ENCODE assay signal across 26 mouse cellular contexts in genomic region chr1:53157715-53158114, GRCm38 (mm10). TPM values are rescaled to one million over a fixed set of nuclear protein-coding genes. Genes with fewer than 3 reads are reported as not detected.
"Had no signal": no experiment of that assay in that cellular context is flagged by ENCODE, and none has a peak within 500 bp of the region (broad histone marks: within the 10 kb centered on the region; RNA-seq: fewer than 3 reads in every experiment).

No protein-coding gene starts in this region.

- H3K9me3 ChIP-seq: kidney, embryonic 15.5 days; limb, embryonic 12.5 days; liver, embryonic 13.5 days; neural tube, embryonic 13.5 days; stomach, embryonic 15.5 days had no signal

- H3K36me3 ChIP-seq: kidney, embryonic 15.5 days; limb, embryonic 12.5 days; liver, embryonic 13.5 days; neural tube, embryonic 13.5 days; stomach, embryonic 15.5 days had no signal

- H3K4me2 ChIP-seq: kidney, embryonic 15.5 days; limb, embryonic 12.5 days; liver, embryonic 13.5 days; midbrain, embryonic 11.5 days; neural tube, embryonic 13.5 days; stomach, embryonic 15.5 days had no signal

- H3K27me3 ChIP-seq: kidney, embryonic 15.5 days; limb, embryonic 12.5 days; liver, embryonic 13.5 days; neural tube, embryonic 13.5 days; stomach, embryonic 15.5 days had no signal

- DNase-seq: kidney, adult 11 months; kidney, adult 8-10 months; kidney, postnatal 10 days; kidney, postnatal 36 days; layer of hippocampus, postnatal 36 days; liver, embryonic 13.5 days; lung, adult 2 months; lung, postnatal 14 days; lung, postnatal 4 days; midbrain, embryonic 14.5 days; right cerebral cortex, adult 18-20 months; right cerebral cortex, postnatal 14 days; right cerebral cortex, postnatal 4 days; spleen, adult 18-20 months; thymus, postnatal 25 days had no signal

- H3K4me1 ChIP-seq: kidney, embryonic 15.5 days; limb, embryonic 12.5 days; liver, embryonic 13.5 days; neural tube, embryonic 13.5 days; stomach, embryonic 15.5 days had no signal

- H3K9ac ChIP-seq: kidney, embryonic 15.5 days; limb, embryonic 12.5 days; liver, embryonic 13.5 days; neural tube, embryonic 13.5 days; stomach, embryonic 15.5 days had no signal

- H3K27ac ChIP-seq: kidney, embryonic 15.5 days; left cerebral cortex, adult 2 months; limb, embryonic 12.5 days; liver, embryonic 13.5 days; neural tube, embryonic 13.5 days; stomach, embryonic 15.5 days had no signal

- H3K4me3 ChIP-seq: kidney, embryonic 15.5 days; left cerebral cortex, adult 2 months; limb, embryonic 12.5 days; liver, embryonic 13.5 days; neural tube, embryonic 13.5 days; stomach, embryonic 15.5 days had no signal

RNA-seq across cellular contexts. Expression of gene 1700019A02Rik, which starts 29.7 kb away (rescaled TPM):
- polyA plus RNA-seq: kidney, embryonic 15.5 days; limb, embryonic 12.5 days; liver, adult 2 months; liver, embryonic 13.5 days; liver, embryonic 16.5 days; lung, adult 2 months; lung, embryonic 16.5 days; midbrain, embryonic 14.5 days; midbrain, postnatal 0 days; neural tube, embryonic 13.5 days; stomach, embryonic 15.5 days; thymus, postnatal 0 days had no signal
